Mouse (Mus musculus): ENCODE measurements at regions not wholly inside any gene's neighbourhood (a gene's known extent, or its start where the extent isn't known, plus 50 kb on each side); places are given as distances from the start of the nearest gene placed in this dataset.

- TF ChIP-seq POLR2A (IDR thresholded peaks at IDR 0.05; ENCODE audit: extremely low read depth, insufficient read depth, low read length) (no peak), CTCF (IDR thresholded peaks at IDR 0.05; ENCODE audit: extremely low read depth, insufficient read depth, low read length) (no peak)
Measured at GRCm38 (mm10) chr13:16465317-16465716, 453.7 kb downstream of the Inhba start.
